Mouse (Mus musculus): ENCODE results near the gene Cdh18.

DNA sequence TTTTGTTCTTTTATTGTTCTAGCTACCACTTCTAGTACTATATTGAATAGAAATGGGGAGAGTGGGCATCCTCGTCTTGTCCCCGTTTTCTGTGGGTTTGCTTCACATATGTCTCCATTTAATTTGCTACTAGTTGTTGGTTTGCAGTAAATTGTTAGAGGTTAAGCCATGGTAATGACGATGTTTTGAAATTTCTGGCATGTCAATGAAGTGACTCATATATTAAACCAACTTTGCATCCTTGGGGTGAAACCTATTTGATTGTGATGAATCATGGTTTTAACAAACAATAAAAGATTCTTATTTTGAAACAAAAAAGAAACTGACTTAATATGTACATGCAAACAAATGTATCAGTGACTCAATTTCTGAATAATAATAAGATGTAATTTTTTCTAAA lies 817.5 kb downstream of the Cdh18 start:
- TF ChIP-seq CTCF (IDR thresholded peaks at IDR 0.05; ENCODE audit: extremely low read depth, insufficient read depth, low read length) = no peak
- no peak for TF ChIP-seq POLR2A (IDR thresholded peaks at IDR 0.05; ENCODE audit: extremely low read depth, insufficient read depth, low read length)

Data from cortical plate, adult 2 months (tissue).